Mouse (Mus musculus) G1E (cell line): Measurements from ENCODE around the gene Cdc73. TPM values are rescaled to one million over a fixed set of nuclear protein-coding genes. Genes with fewer than 3 reads are reported as not detected.
"Not testable (repeated sequence)": the region's sequence is repeated elsewhere in the genome, so short reads cannot be mapped to it uniquely, and the experiment has no call there.

Experiments used
- ATAC-seq: 2 replicates; pipeline ENCODE4 v1.8.0; 2016; ENCODE audit warnings: mild to moderate bottlenecking; ENCODE audit not compliant: insufficient number of reproducible peaks, poor library complexity, low FRiP score, severe bottlenecking; ENCODE audit errors: extremely low read depth
- DNase-seq: peaks from one replicate; pipeline ENCODE4 v3.0.0; 2012; ENCODE audit warnings: low spot score
- H3K27me3 ChIP-seq: 2 replicates; pipeline ENCODE4 v1.6.1; 2012; ENCODE audit warnings: mild to moderate bottlenecking, low read length, inconsistent platforms; ENCODE audit not compliant: insufficient read depth
- H3K36me3 ChIP-seq: replicated peaks from 2 replicates; pipeline ENCODE3; 2012; ENCODE audit warnings: mild to moderate bottlenecking, inconsistent platforms
- H3K4me1 ChIP-seq: 2 replicates; pipeline ENCODE4 v1.6.1; 2012; ENCODE audit warnings: low read depth, low read length, inconsistent platforms, mixed read lengths; ENCODE audit not compliant: insufficient read depth
- H3K4me3 ChIP-seq: 2 replicates; pipeline ENCODE4 v1.5.1; 2012; ENCODE audit warnings: low read depth, mild to moderate bottlenecking, inconsistent platforms, low read length, moderate library complexity, mixed read lengths
- H3K9me3 ChIP-seq: replicated peaks from 2 replicates; pipeline ENCODE4 v1.6.1; 2012; ENCODE audit warnings: inconsistent platforms
- CTCF ChIP-seq: IDR thresholded peaks from 2 replicates; pipeline ENCODE4 v1.5.1; 2012; ENCODE audit warnings: low read depth, low read length, inconsistent platforms, mixed read lengths
- GATA1 ChIP-seq: IDR thresholded peaks from 2 replicates; pipeline ENCODE4 v1.6.1; 2012; ENCODE audit warnings: borderline replicate concordance, low read length, inconsistent platforms, mixed read lengths
- GATA2 ChIP-seq: IDR thresholded peaks from 2 replicates; pipeline ENCODE4 v1.6.1; 2012; ENCODE audit warnings: low read depth, low read length, inconsistent platforms, borderline replicate concordance
- POLR2AphosphoS5 ChIP-seq: IDR thresholded peaks from 2 replicates; pipeline ENCODE4 v1.6.1; 2012; ENCODE audit warnings: low read depth, low read length, inconsistent platforms; ENCODE audit not compliant: insufficient replicate concordance
- TAL1 ChIP-seq: conservative IDR thresholded peaks from 2 replicates; pipeline ENCODE4 v1.6.1; 2012; ENCODE audit warnings: low read depth, low read length, inconsistent platforms, mixed read lengths
- polyA plus RNA-seq: library from polyadenylated mRNA; stranded (reverse); fragments of >175 nt; gene quantifications from 2 replicates; pipeline ENCODE4 v1.2.3, GENCODE M21; 2012
- total RNA-seq, 2 experiments: library from RNA; stranded (forward) in 1 of 2; stranded (reverse) in 1 of 2; fragments of 200-1000 nt in 1 of 2; fragments of >200 nt in 1 of 2; fragmentation: Nextera tagmentation in 1 of 2; gene quantifications; 2 replicates each; pipeline ENCODE4 v1.2.3; 2014 to 2017

Cdc73 gene
- total and polyA plus RNA-seq, 3 experiments, result 13.0 to 288 (median 29.0) TPM

GRCm38 (mm10) chr1:143738811-143739210 lies 36.1 kb upstream of the Cdc73 start:
- TF ChIP-seq TAL1, result no peak
- DNase-seq, result peak; percentile 41
- peaks cover 38% of the 10 kb centered on the region for H3K4me1 ChIP-seq
- ATAC-seq, result no peak
- H3K4me3 ChIP-seq, result peak overlapping the region; percentile 77
- H3K36me3 ChIP-seq, result peaks cover 23% of the 10 kb centered on the region
- H3K9me3 ChIP-seq, result no peaks in the 10 kb centered on the region
- H3K27me3 ChIP-seq, result no peaks in the 10 kb centered on the region

- TF ChIP-seq GATA2 (no peak), CTCF (no peak), POLR2AphosphoS5 (no peak), GATA1 (no peak), TAL1 (no peak)
- no peak overlapping the region for H3K4me3 ChIP-seq
- no peaks in the 10 kb centered on the region for H3K36me3 ChIP-seq
- H3K9me3 ChIP-seq, result peaks cover 3% of the 10 kb centered on the region; the same call in 1 of the 2 replicates
- peaks cover 38% of the 10 kb centered on the region for H3K4me1 ChIP-seq
- ATAC-seq, result no peak
- DNase-seq, result no peak
- no peaks in the 10 kb centered on the region for H3K27me3 ChIP-seq
Observed at GRCm38 (mm10) chr1:143733914-143734410, 31.3 kb upstream of the Cdc73 start.

- H3K4me1 ChIP-seq, result peaks cover 42% of the 10 kb centered on the region
- H3K27me3 ChIP-seq, result no peaks in the 10 kb centered on the region
- DNase-seq, result no peak
- H3K36me3 ChIP-seq, result no peaks in the 10 kb centered on the region
- ATAC-seq, result no peak
- TF ChIP-seq CTCF (no peak), TAL1 (no peak), POLR2AphosphoS5 (no peak), GATA1 (no peak), GATA2 (no peak)
- peaks cover 3% of the 10 kb centered on the region; the same call in 1 of the 2 replicates for H3K9me3 ChIP-seq
- no peak overlapping the region for H3K4me3 ChIP-seq
Observed at GRCm38 (mm10) chr1:143731691-143732090, 29.0 kb upstream of the Cdc73 start.

- Histone ChIP-seq H3K4me1 (peaks cover 49% of the 10 kb centered on the region), H3K4me3 (no peak overlapping the region), H3K9me3 (peaks cover 3% of the 10 kb centered on the region; the same call in 1 of the 2 replicates), H3K36me3 (no peaks in the 10 kb centered on the region), H3K27me3 (no peaks in the 10 kb centered on the region)
- DNase-seq (peak; percentile 27), ATAC-seq (peak; percentile 62)
- TF ChIP-seq GATA2 (no peak), GATA1 (no peak), TAL1 (no peak), CTCF (peak; percentile 88), POLR2AphosphoS5 (no peak)
Observed at GRCm38 (mm10) chr1:143730899-143731298, 28.2 kb upstream of the Cdc73 start.

- DNase-seq (no peak), ATAC-seq (no peak)
- Histone ChIP-seq H3K27me3 (no peaks in the 10 kb centered on the region), H3K4me3 (no peak overlapping the region; the same call in 1 of the 2 replicates), H3K9me3 (peaks cover 3% of the 10 kb centered on the region; the same call in 1 of the 2 replicates), H3K36me3 (no peaks in the 10 kb centered on the region), H3K4me1 (peaks cover 71% of the 10 kb centered on the region)
- TF ChIP-seq CTCF, result no peak
- TF ChIP-seq POLR2AphosphoS5, result no peak
- no peak for TF ChIP-seq GATA1
- TF ChIP-seq TAL1, result no peak
Observed at GRCm38 (mm10) chr1:143727701-143728445, 25.2 kb upstream of the Cdc73 start.

GRCm38 (mm10) chr1:143724456-143725064 lies 21.9 kb upstream of the Cdc73 start:
- H3K9me3 ChIP-seq, result peaks cover under 1% of the 10 kb centered on the region; the same call in 1 of the 2 replicates
- peak; percentile 91 for TF ChIP-seq TAL1
- TF ChIP-seq POLR2AphosphoS5, result no peak
- TF ChIP-seq GATA2, result no peak
- TF ChIP-seq GATA1, result no peak
- no peaks in the 10 kb centered on the region for H3K27me3 ChIP-seq
- H3K36me3 ChIP-seq, result no peaks in the 10 kb centered on the region
- DNase-seq (peak; percentile 32), ATAC-seq (peak; percentile 89)
- H3K4me3 ChIP-seq, result peak overlapping the region; percentile 57; the same call in 1 of the 2 replicates
- H3K4me1 ChIP-seq, result peaks cover 77% of the 10 kb centered on the region

- not testable (repeated sequence) for H3K36me3 ChIP-seq, ATAC-seq, H3K4me3 ChIP-seq, H3K9me3 ChIP-seq, DNase-seq, H3K27me3 ChIP-seq
- peaks cover 26% of the 10 kb centered on the region; the same call in 1 of the 2 replicates for H3K4me1 ChIP-seq
Observed at GRCm38 (mm10) chr1:143716038-143716437, 13.3 kb upstream of the Cdc73 start, which contains the start of gene Glrx2. Glrx2 (plus strand) TSS chr1:143716338.
